Mouse (Mus musculus): Measurements from ENCODE around the gene Olfr1034. TPM values are rescaled to one million over a fixed set of nuclear protein-coding genes. Genes with fewer than 3 reads are reported as not detected.
"Not testable (repeated sequence)": the region's sequence is repeated elsewhere in the genome, so short reads cannot be mapped to it uniquely, and the experiment has no call there.

Olfr1034 gene
- total RNA-seq (2021) = not detected

GRCm38 (mm10) chr2:86045561-86045960 lies at the start of gene Olfr1034:
Olfr1034 (plus strand) TSS chr2:86045861.
- intact Hi-C loops (cut with DNase I) = no loop called here
- DNase-seq = no peak

GRCm38 (mm10) chr2:86005240-86005639 lies 40.4 kb upstream of the Olfr1034 start, which contains the start of gene Olfr1032:
Olfr1032 (plus strand) TSS chr2:86005540.
- DNase-seq = no peak
- intact Hi-C loops (cut with DNase I) = no loop called here

GRCm38 (mm10) chr2:86020406-86020805 lies 25.3 kb upstream of the Olfr1034 start, which contains the start of gene Olfr1033:
Olfr1033 (plus strand) TSS chr2:86020633.
- intact Hi-C loops (cut with DNase I); DNase-seq: not testable (repeated sequence)

GRCm38 (mm10) chr2:86021518-86021917 lies 24.1 kb upstream of the Olfr1034 start:
- intact Hi-C loops (cut with DNase I); DNase-seq: not testable (repeated sequence)

- DNase-seq; intact Hi-C loops (cut with DNase I): not testable (repeated sequence)
Measured at GRCm38 (mm10) chr2:86050777-86051176, 5.1 kb downstream of the Olfr1034 start.

GRCm38 (mm10) chr2:86063766-86064165 lies 18.1 kb downstream of the Olfr1034 start:
- intact Hi-C loops (cut with DNase I); DNase-seq: not testable (repeated sequence)

GRCm38 (mm10) chr2:86070189-86070588 lies 24.5 kb downstream of the Olfr1034 start:
- DNase-seq = no peak
- intact Hi-C loops (cut with DNase I) = no loop called here

GRCm38 (mm10) chr2:86073692-86074091 lies 28.0 kb downstream of the Olfr1034 start, which contains the start of gene Olfr1036:
Olfr1036 (plus strand) TSS chr2:86073992.
- intact Hi-C loops (cut with DNase I); DNase-seq: not testable (repeated sequence)

- intact Hi-C loops (cut with DNase I); DNase-seq: not testable (repeated sequence)
Measured at GRCm38 (mm10) chr2:86080478-86080877, 34.8 kb downstream of the Olfr1034 start.

- DNase-seq = no peak
- intact Hi-C loops (cut with DNase I) = no loop called here
Measured at GRCm38 (mm10) chr2:86087285-86087684, 41.6 kb downstream of the Olfr1034 start, which contains the start of gene Olfr1037. Olfr1037 (minus strand) TSS chr2:86087385.

Other genes with a start within 250 kb of the Olfr1034 start
- not detected for gene Olfr1016, start 243.3 kb upstream of the Olfr1034 start, total RNA-seq (2021)
- not detected for gene Olfr1018, start 227.4 kb upstream of the Olfr1034 start, total RNA-seq (2021)
- not detected for gene Olfr1019, start 200.4 kb upstream of the Olfr1034 start, total RNA-seq (2021)
- not detected for gene Olfr1020, start 198.8 kb upstream of the Olfr1034 start, total RNA-seq (2021)
- not detected for gene Olfr1022, start 177.3 kb upstream of the Olfr1034 start, total RNA-seq (2021)
- gene Olfr1023, start 160.2 kb upstream of the Olfr1034 start, total RNA-seq (2021) = not detected
- gene Olfr1024, start 140.8 kb upstream of the Olfr1034 start, total RNA-seq (2021) = not detected
- not detected for gene Olfr1025-ps1, start 130.7 kb upstream of the Olfr1034 start, total RNA-seq (2021)
- gene Olfr1026, start 124.3 kb upstream of the Olfr1034 start, total RNA-seq (2021) = not detected
- not detected for gene Olfr1028, start 95.4 kb upstream of the Olfr1034 start, total RNA-seq (2021)
- not detected for gene Olfr1029, start 72.0 kb upstream of the Olfr1034 start, total RNA-seq (2021)
- not detected for gene Olfr1030, start 66.6 kb upstream of the Olfr1034 start, total RNA-seq (2021)
- not detected for gene Olfr1031, start 55.6 kb upstream of the Olfr1034 start, total RNA-seq (2021)
- gene Olfr1032, start 40.3 kb upstream of the Olfr1034 start, total RNA-seq (2021) = not detected
- gene Olfr1033, start 25.2 kb upstream of the Olfr1034 start, total RNA-seq (2021) = not detected
- gene Olfr1036, start 28.1 kb downstream of the Olfr1034 start, total RNA-seq (2021) = not detected
- not detected for gene Olfr1037, start 41.5 kb downstream of the Olfr1034 start, total RNA-seq (2021)
- gene Olfr1039, start 90.1 kb downstream of the Olfr1034 start, total RNA-seq (2021) = not detected
- not detected for gene Olfr1040, start 100.9 kb downstream of the Olfr1034 start, total RNA-seq (2021)
- gene Olfr1042, start 116.0 kb downstream of the Olfr1034 start, total RNA-seq (2021) = not detected
- gene Olfr1043, start 121.7 kb downstream of the Olfr1034 start, total RNA-seq (2021) = not detected
- not detected for gene Olfr1044, start 132.0 kb downstream of the Olfr1034 start, total RNA-seq (2021)
- not detected for gene Olfr52, start 139.8 kb downstream of the Olfr1034 start, total RNA-seq (2021)
- gene Olfr1045, start 157.1 kb downstream of the Olfr1034 start, total RNA-seq (2021) = not detected
- gene Olfr1046, start 173.5 kb downstream of the Olfr1034 start, total RNA-seq (2021) = not detected
- not detected for gene Olfr1047, start 185.5 kb downstream of the Olfr1034 start, total RNA-seq (2021)
- not detected for gene Olfr1048, start 194.4 kb downstream of the Olfr1034 start, total RNA-seq (2021)
- not detected for gene Olfr1049, start 212.5 kb downstream of the Olfr1034 start, total RNA-seq (2021)
- not detected for gene Olfr1051, start 233.2 kb downstream of the Olfr1034 start, total RNA-seq (2021)
- gene Olfr1052, start 246.6 kb downstream of the Olfr1034 start, total RNA-seq (2021) = not detected